Mouse (Mus musculus) embryonic fibroblast, embryonic 13.5 days (primary cell): ENCODE data around the gene Cfap57.

ENCODE experiments used
- CTCF ChIP-seq: IDR thresholded peaks from 2 replicates; pipeline ENCODE4 v1.5.1; 2011; ENCODE audit warnings: mild to moderate bottlenecking, control low read depth, low read length, moderate library complexity, borderline replicate concordance; ENCODE audit not compliant: insufficient read depth
- POLR2A ChIP-seq: IDR thresholded peaks from 2 replicates; pipeline ENCODE4 v1.6.1; 2011; ENCODE audit warnings: low read depth, mild to moderate bottlenecking, control low read depth, low read length, moderate library complexity

GRCm38 (mm10) chr4:118569320-118569719 is 51.3 kb downstream of the Cfap57 start:
- TF ChIP-seq CTCF (no peak), POLR2A (no peak)
